Mouse (Mus musculus): Measurements from ENCODE around the gene Agtpbp1.

Gene Agtpbp1

DNA sequence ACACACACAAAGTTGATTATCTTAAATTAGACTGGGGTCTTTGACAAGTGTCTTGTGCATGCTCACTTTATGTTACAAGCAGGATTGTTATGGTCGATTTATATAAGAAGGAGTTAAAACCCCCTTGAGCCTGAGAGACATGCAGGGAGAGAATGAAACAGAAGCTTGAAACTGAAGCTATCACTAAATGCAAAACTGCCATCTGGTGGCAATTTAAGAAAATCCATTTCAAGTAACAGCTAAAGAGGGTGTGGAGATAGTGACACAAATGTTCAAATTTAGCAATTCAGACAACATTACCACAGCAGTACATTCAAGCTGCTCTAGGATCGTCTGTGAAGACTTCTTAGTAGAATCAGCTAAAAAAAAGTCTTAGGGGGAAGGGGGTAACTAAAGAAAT is 95.9 kb downstream of the Agtpbp1 start:
- TF ChIP-seq GATA4 (IDR thresholded peaks at IDR 0.05; ENCODE audit: insufficient replicate concordance, low read length), result no peak

- TF ChIP-seq GATA4 (IDR thresholded peaks at IDR 0.05; ENCODE audit: insufficient replicate concordance, low read length), result no peak
Measured at GRCm38 (mm10) chr13:59487287-59487686, 97.7 kb downstream of the Agtpbp1 start.

DNA sequence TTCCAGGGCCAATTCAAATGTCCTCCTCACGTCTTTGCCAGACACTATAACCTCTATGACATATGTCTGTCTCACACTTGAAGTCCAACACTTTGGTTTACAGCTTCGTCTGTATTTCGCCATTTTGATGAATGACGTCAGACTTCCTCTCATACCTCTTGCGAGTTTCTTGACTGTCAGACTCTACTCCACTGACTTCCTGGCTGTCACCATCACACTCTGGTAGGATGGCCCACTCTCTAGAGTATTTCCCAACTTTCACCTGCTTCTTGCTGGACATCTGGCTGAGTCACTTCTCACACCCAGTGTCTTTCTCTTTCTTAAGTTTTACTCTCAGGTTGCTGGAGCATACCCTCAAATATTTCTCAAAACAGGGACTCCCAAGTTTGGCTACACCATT is 98.8 kb downstream of the Agtpbp1 start:
- TF ChIP-seq GATA4 (IDR thresholded peaks at IDR 0.05; ENCODE audit: insufficient replicate concordance, low read length), result no peak

- no peak for TF ChIP-seq GATA4 (IDR thresholded peaks at IDR 0.05; ENCODE audit: insufficient replicate concordance, low read length)
Measured at GRCm38 (mm10) chr13:59485456-59485855, 99.6 kb downstream of the Agtpbp1 start.

- TF ChIP-seq GATA4 (IDR thresholded peaks at IDR 0.05; ENCODE audit: insufficient replicate concordance, low read length), result no peak
Measured at GRCm38 (mm10) chr13:59481484-59481855, 103.6 kb downstream of the Agtpbp1 start.

- peak; percentile 97 for TF ChIP-seq GATA4 (IDR thresholded peaks at IDR 0.05; ENCODE audit: insufficient replicate concordance, low read length)
Measured at GRCm38 (mm10) chr13:59480599-59481483, 104.2 kb downstream of the Agtpbp1 start.

GRCm38 (mm10) chr13:59477451-59477850 is 107.6 kb downstream of the Agtpbp1 start:
- no peak for TF ChIP-seq GATA4 (IDR thresholded peaks at IDR 0.05; ENCODE audit: insufficient replicate concordance, low read length)

DNA sequence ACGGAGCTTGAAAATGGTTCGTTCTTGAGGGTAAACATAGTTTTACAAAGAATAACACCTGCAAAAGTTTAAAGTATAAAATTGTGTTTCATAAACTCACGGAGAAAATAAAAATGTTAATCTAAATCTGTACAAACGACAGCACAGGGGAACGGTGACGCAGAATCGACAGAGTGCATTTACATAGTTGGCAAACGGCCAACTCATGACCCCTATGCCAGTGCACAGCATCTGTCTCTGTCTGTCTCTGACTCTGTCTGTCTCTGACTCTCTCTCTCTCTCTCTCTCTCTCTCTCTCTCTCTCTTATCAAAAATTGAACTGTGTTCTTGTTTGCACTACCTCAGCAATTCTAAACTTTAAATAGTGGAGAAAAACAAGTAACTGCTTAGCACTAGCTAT is 110.1 kb downstream of the Agtpbp1 start:
- no peak for TF ChIP-seq GATA4 (IDR thresholded peaks at IDR 0.05; ENCODE audit: insufficient replicate concordance, low read length)

- no peak for TF ChIP-seq GATA4 (IDR thresholded peaks at IDR 0.05; ENCODE audit: insufficient replicate concordance, low read length)
Measured at GRCm38 (mm10) chr13:59473341-59473740, 111.7 kb downstream of the Agtpbp1 start.

DNA sequence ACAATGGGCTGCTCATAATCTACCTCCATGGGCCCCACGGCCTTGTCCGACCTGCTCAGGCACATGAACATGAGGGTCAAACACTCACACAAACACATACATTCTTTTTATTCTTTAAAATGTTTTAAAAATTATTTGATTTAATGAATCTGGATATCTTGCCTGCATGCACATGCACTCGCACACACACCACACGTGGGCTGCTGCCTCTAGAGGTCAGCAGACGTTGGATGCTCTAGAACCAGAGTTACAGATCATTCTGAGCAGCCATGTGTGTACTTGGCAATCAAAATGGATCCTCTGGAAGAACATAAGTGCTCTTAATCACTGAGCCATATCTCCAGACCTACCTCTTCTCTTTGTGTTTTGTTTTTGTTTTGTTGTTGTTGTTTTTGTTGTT is 112.8 kb downstream of the Agtpbp1 start:
- TF ChIP-seq GATA4 (IDR thresholded peaks at IDR 0.05; ENCODE audit: insufficient replicate concordance, low read length), result no peak

DNA sequence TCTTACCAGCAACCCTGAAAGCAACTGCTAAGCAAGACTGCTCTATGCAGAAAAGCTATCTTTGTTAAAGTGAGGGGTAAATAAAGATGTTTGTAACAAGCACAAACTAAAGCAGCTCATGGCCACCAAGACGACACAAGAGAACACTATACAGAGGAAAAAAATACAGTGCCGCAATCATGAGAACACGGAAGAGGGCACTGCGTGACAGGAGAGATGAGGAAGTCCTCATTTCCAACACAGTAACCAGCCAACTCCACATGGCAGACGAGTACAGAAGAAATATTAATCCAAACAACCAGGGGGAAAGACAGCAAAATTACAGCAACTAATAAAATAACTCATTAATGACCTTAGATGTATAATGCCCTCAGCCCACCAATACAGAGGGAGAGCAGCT is 115.3 kb downstream of the Agtpbp1 start:
- TF ChIP-seq GATA4 (IDR thresholded peaks at IDR 0.05; ENCODE audit: insufficient replicate concordance, low read length), result no peak

DNA sequence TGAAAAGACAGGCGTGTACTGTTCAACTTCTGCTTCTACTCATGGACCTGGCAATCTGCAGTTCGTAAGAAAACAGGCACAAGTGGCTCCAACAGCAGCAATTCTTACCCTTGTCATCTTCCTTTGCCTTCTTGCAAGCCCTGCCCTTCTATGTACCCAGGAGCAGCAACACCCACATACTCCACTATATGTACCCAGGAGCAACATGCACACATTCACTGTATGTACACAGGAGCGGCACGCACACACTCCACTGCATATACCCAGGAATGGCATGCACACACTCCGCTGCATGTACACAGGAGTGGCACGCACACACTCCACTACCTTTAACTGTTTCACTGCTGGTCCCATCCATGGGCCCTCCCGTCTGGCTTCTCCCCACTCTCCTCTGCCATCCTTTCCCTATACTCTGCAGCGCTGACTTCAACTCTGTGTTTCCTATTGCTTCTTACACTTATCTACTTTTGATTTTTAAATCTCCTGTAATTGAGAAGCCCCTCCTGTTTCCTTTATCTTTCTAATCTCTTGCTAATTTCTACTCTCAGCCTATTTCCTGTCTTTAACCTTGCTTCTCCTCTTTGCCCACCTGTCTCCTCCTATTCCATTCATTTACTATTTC is 116.7 kb downstream of the Agtpbp1 start:
- no peak for TF ChIP-seq GATA4 (IDR thresholded peaks at IDR 0.05; ENCODE audit: insufficient replicate concordance, low read length)

DNA sequence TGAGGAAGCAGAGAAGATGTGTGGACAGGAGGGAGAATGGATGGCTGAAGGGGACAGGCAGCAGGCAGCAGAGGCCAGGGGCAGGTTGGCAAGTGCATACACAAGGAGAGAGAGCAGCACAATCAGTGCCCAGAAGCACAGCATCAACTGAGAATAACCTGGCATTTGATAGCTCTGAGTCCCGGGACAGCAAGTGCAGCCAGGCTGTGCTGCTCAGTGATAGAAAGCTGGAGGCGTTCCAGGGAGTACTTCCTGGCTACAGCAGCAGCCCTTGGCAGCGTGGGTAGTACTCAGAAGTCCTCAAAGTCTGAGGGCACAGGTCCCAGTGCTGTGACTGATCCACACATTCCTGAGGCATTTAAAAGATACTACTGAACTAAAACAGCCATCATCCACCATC is 117.4 kb downstream of the Agtpbp1 start:
- peak; percentile 41; the same call in 1 of the 2 replicates for TF ChIP-seq GATA4 (IDR thresholded peaks at IDR 0.05; ENCODE audit: insufficient replicate concordance, low read length)

DNA sequence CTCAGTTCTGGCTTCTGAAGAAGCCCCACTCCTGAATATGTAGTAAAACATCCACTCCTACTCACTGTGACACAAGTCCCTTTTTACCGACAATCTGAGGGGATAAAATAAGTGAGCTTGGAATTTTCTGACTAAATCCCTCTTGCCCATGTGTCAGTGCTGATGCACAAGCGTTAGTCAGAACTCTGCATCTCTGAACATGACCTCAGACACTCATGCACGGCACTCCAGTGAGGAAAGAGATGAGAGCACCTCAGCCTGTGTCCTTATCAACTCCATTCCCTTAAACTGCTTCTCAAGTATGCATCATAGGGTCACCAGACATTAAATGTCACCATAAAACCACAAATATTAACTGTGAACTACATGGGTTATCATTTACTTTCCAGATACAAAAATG is 124.1 kb downstream of the Agtpbp1 start:
- TF ChIP-seq GATA4 (IDR thresholded peaks at IDR 0.05; ENCODE audit: insufficient replicate concordance, low read length), result no peak

DNA sequence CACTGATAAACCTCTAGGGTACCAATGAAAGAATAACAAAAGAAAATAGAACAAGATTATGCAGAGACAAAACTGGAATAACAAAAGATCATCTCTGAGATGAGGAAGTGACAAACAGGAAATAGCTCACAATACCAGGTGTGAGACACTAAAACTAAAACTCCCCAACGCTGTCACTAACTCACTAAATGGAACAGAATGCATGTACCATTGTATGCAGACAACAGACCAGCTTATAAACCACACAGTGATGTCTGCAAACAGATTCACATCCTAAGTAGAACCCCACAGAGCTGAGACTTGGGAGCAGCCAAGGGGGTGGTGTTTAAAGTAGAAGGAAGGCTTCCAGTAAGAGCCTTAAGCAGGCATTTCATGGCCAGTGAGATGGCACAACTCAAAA is 128.8 kb downstream of the Agtpbp1 start:
- TF ChIP-seq GATA4 (IDR thresholded peaks at IDR 0.05; ENCODE audit: insufficient replicate concordance, low read length), result no peak

DNA sequence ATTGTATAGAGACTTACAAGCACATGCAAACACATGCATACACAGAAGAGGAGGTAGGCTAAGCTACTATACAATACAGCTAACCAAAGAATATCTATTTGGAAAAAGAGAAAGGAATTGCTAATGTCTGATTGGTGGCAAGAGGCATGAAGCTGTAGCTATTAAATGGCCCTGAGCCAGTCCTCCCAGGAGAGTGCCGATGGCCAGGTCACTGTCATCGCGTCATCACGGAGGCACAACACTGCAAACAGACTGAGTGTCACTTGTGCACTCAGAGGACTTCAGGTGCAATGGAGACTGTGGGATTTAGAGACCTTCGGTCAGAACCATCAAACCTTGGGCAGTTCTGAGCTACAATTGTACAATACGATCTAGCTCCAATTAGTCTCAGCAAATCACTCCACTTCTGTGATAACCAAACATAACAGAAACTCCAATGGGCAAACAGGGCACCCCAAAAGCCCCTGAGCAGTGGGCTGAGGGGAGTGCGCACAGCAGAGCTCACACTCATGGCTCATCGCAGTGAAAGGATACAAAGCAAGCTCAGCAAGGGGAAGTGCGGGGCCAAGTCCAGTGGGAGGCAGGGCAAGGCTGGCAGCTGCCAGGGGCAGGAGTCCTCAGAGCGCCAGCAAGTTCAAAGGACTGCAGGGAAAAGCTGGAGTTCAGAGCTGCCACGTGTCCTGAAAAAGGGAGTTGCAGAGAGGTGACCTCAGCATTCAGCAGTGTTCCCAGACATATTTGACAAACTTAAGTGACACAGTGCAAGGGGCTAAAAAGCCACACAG is 130.8 kb downstream of the Agtpbp1 start:
- no peak for TF ChIP-seq GATA4 (IDR thresholded peaks at IDR 0.05; ENCODE audit: insufficient replicate concordance, low read length)
